In the genomic region with DNA sequence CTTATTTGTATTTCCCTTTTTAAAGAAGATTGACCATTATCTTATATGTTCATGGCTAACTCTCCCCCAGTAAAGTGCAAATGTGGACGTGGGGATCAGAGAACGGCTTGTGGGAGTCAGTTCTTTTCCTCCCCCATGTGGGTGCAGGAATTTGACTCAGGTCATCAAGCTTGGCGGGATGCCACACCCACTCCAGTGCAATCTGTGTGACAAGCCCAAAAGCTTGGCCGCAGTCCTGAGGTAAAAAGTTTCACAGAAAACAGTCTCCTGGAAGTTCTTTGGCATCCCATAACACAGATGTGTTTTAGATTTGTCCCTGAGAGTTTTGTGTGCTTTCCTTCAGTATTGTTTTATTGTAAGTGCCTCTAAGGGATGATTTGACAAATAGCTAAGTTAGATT, we compare ENCODE assay signal across 12 mouse cellular contexts.
DNase-seq lines count a peak whose midpoint lies in the region; ATAC-seq lines count a peak whose summit lies in the region.
"Had no signal": no experiment of that assay in that cellular context is flagged by ENCODE, and none has a peak within 500 bp of the region (broad histone marks: within the 10 kb centered on the region; RNA-seq: fewer than 3 reads in every experiment).

No protein-coding gene starts in this region.

- H3K27me3 ChIP-seq in heart, embryonic 12.5 days (replicated peaks) = no peaks in the 10 kb centered on the region
- no peaks in the 10 kb centered on the region for H3K27me3 ChIP-seq in forebrain, embryonic 10.5 days (ENCODE audit: poor library complexity, severe bottlenecking)
- H3K27me3 ChIP-seq: lung, embryonic 15.5 days; midbrain, embryonic 12.5 days; neural tube, embryonic 13.5 days had no signal

- H3K4me2 ChIP-seq in heart, embryonic 12.5 days = no peak overlapping the region
- H3K4me2 ChIP-seq: lung, embryonic 15.5 days; midbrain, embryonic 12.5 days; neural tube, embryonic 13.5 days had no signal

- H3K4me3 ChIP-seq in heart, embryonic 12.5 days = no peak overlapping the region
- H3K4me3 ChIP-seq in forebrain, embryonic 10.5 days = no peak overlapping the region
- H3K4me3 ChIP-seq: lung, embryonic 15.5 days; midbrain, embryonic 12.5 days; neural tube, embryonic 13.5 days had no signal

- WGBS in heart, embryonic 12.5 days = 73% methylated on average over 4 of the region's 4 CpGs
- WGBS in forebrain, embryonic 10.5 days = 88% methylated on average over 4 of the region's 4 CpGs

- peak; percentile 70 to 71 for DNase-seq in heart, adult 18-20 months
- DNase-seq in urinary bladder, postnatal 14 days (ENCODE audit: low spot score) = peak; percentile 22
- no peak for DNase-seq in urinary bladder, postnatal 10 days (ENCODE audit: low spot score)
- peak; percentile 41 for DNase-seq in gastrocnemius, postnatal 25 days
- DNase-seq in layer of hippocampus, adult 18-20 months (ENCODE audit: low spot score in 2 of 2) = no peak
- DNase-seq in forebrain, embryonic 10.5 days (ENCODE audit: extremely low spot score, low spot score) = no peak
- DNase-seq: embryo, embryonic 11 days; layer of hippocampus, adult 9-11 months had no signal

- no peak for ATAC-seq in heart, embryonic 12.5 days (ENCODE audit: insufficient number of reproducible peaks, low FRiP score)

- no peak overlapping the region for H3K27ac ChIP-seq in heart, embryonic 12.5 days (ENCODE audit: poor library complexity, severe bottlenecking)
- no peak overlapping the region for H3K27ac ChIP-seq in forebrain, embryonic 10.5 days
- H3K27ac ChIP-seq: lung, embryonic 15.5 days; midbrain, embryonic 12.5 days; neural tube, embryonic 13.5 days had no signal

- no peaks in the 10 kb centered on the region for H3K9me3 ChIP-seq in heart, embryonic 12.5 days (replicated peaks)
- H3K9me3 ChIP-seq in forebrain, embryonic 10.5 days = no peaks in the 10 kb centered on the region; the same call in 1 of the 2 replicates
- H3K9me3 ChIP-seq: lung, embryonic 15.5 days had no signal

- no peaks in the 10 kb centered on the region for H3K4me1 ChIP-seq in heart, embryonic 12.5 days (replicated peaks)
- no peaks in the 10 kb centered on the region for H3K4me1 ChIP-seq in forebrain, embryonic 10.5 days
- H3K4me1 ChIP-seq: lung, embryonic 15.5 days; midbrain, embryonic 12.5 days; neural tube, embryonic 13.5 days had no signal

- H3K36me3 ChIP-seq in heart, embryonic 12.5 days = no peaks in the 10 kb centered on the region
- H3K36me3 ChIP-seq in forebrain, embryonic 10.5 days (replicated peaks) = no peaks in the 10 kb centered on the region
- H3K36me3 ChIP-seq: lung, embryonic 15.5 days; midbrain, embryonic 12.5 days; neural tube, embryonic 13.5 days had no signal

- no peak overlapping the region for H3K9ac ChIP-seq in heart, embryonic 12.5 days
- H3K9ac ChIP-seq: lung, embryonic 15.5 days; midbrain, embryonic 12.5 days; neural tube, embryonic 13.5 days had no signal

Comparison
In these comparisons a context has a peak if more than half of its experiments do, and no peak if none do; other contexts are left out.
1. DNase-seq: peak in heart, adult 18-20 months (2 of 2), urinary bladder, postnatal 14 days (single experiment) and gastrocnemius, postnatal 25 days (single experiment); none in urinary bladder, postnatal 10 days (single experiment), layer of hippocampus, adult 18-20 months (0 of 2) and forebrain, embryonic 10.5 days (single experiment).